Mouse (Mus musculus) CH12.LX (cell line): ENCODE data around the gene Ppm1a. TPM values are rescaled to one million over a fixed set of nuclear protein-coding genes. Genes with fewer than 3 reads are reported as not detected.

ENCODE experiments used
- DNase-seq: peaks from one replicate; pipeline ENCODE4 v3.0.0-alpha.2; 2013; ENCODE audit errors: extremely low read depth
- H3K27ac ChIP-seq: 2 replicates; pipeline ENCODE4 v1.5.1; 2012; ENCODE audit warnings: low read depth, mild to moderate bottlenecking, control low read depth, moderate library complexity; ENCODE audit not compliant: insufficient read depth
- H3K27me3 ChIP-seq: replicated peaks from 2 replicates; pipeline ENCODE3; 2012; ENCODE audit warnings: inconsistent platforms
- H3K36me3 ChIP-seq, 2 experiments: replicated peaks in 1 of 2; 2 replicates each; pipeline versions ENCODE3 to v1.6.1; 2012; ENCODE audit warnings: inconsistent platforms in 1 of 2, low read length in 1 of 2, mild to moderate bottlenecking in 1 of 2, mixed read lengths in 1 of 2, moderate library complexity in 1 of 2; ENCODE audit not compliant: control insufficient read depth in 1 of 2, insufficient read depth in 1 of 2
- H3K4me1 ChIP-seq, 2 experiments: 2 replicates each; pipeline ENCODE4 v1.6.1; 2012; ENCODE audit warnings: inconsistent platforms in 1 of 2, moderate library complexity in 1 of 2; ENCODE audit not compliant: insufficient read depth in 2 of 2, control insufficient read depth in 1 of 2
- H3K4me2 ChIP-seq: 2 replicates; pipeline ENCODE4 v1.6.1; 2012; ENCODE audit warnings: low read depth, mild to moderate bottlenecking, control low read depth; ENCODE audit not compliant: poor library complexity, insufficient read depth, severe bottlenecking
- H3K4me3 ChIP-seq, 3 experiments: fragments of 150-350 bp in 1 of 3; sonication (generic) in 1 of 3; replicated peaks in 1 of 3; 2 replicates each; pipeline versions ENCODE3 to v1.5.1; 2011 to 2012; ENCODE audit warnings: low read depth in 2 of 3, low read length in 2 of 3, mild to moderate bottlenecking in 2 of 3, moderate library complexity in 2 of 3, control low read depth in 1 of 3, improper control_type of control experiment in 1 of 3, inconsistent platforms in 1 of 3, mixed read lengths in 1 of 3; ENCODE audit not compliant: poor library complexity in 1 of 3
- H3K79me2 ChIP-seq: replicated peaks from 2 replicates; pipeline ENCODE4 v1.6.1; 2012; ENCODE audit warnings: mild to moderate bottlenecking, moderate library complexity; ENCODE audit not compliant: control insufficient read depth, poor library complexity, insufficient read depth, severe bottlenecking; ENCODE audit errors: extremely low read depth
- H3K9ac ChIP-seq: 2 replicates; pipeline ENCODE4 v1.6.1; 2012; ENCODE audit warnings: low read depth, mild to moderate bottlenecking, control low read depth, moderate library complexity; ENCODE audit not compliant: insufficient read depth
- H3K9me3 ChIP-seq: replicated peaks from 2 replicates; pipeline ENCODE3; 2012; ENCODE audit warnings: low read length, inconsistent platforms, mixed read lengths
- ELF1 ChIP-seq: IDR thresholded peaks from 2 replicates; pipeline ENCODE4 v1.6.1; 2014; ENCODE audit warnings: low read depth, mild to moderate bottlenecking, inconsistent platforms, low read length, improper control_type of control experiment
- ETS1 ChIP-seq: conservative IDR thresholded peaks from 2 replicates; pipeline ENCODE4 v1.6.1; 2012; ENCODE audit warnings: low read depth, mild to moderate bottlenecking, inconsistent platforms, low read length, improper control_type of control experiment, moderate library complexity
- IRF4 ChIP-seq: IDR thresholded peaks from 2 replicates; pipeline ENCODE4 v1.6.1; 2014; ENCODE audit warnings: low read depth, mild to moderate bottlenecking, inconsistent platforms, low read length, improper control_type of control experiment
- JUN ChIP-seq: IDR thresholded peaks from 2 replicates; pipeline ENCODE4 v1.6.1; 2011; ENCODE audit warnings: low read depth, mild to moderate bottlenecking, low read length, improper control_type of control experiment, moderate library complexity; ENCODE audit not compliant: insufficient read depth
- MAFK ChIP-seq: IDR thresholded peaks from 2 replicates; pipeline ENCODE4 v1.6.1; 2011; ENCODE audit warnings: low read length, improper control_type of control experiment; ENCODE audit not compliant: insufficient replicate concordance
- MEF2A ChIP-seq: IDR thresholded peaks from 2 replicates; pipeline ENCODE4 v1.6.1; 2014; ENCODE audit warnings: low read depth, mild to moderate bottlenecking, inconsistent platforms, low read length, improper control_type of control experiment, borderline replicate concordance
- MYC ChIP-seq: IDR thresholded peaks from 2 replicates; pipeline ENCODE4 v1.6.1; 2011; ENCODE audit warnings: low read depth, mild to moderate bottlenecking, improper control_type of control experiment, low read length
- NELFE ChIP-seq: IDR thresholded peaks from 2 replicates; pipeline ENCODE4 v1.6.1; 2011; ENCODE audit warnings: low read depth, low read length, improper control_type of control experiment
- RAD21 ChIP-seq: IDR thresholded peaks from 2 replicates; pipeline ENCODE4 v1.6.1; 2011; ENCODE audit warnings: low read depth, mild to moderate bottlenecking, low read length, improper control_type of control experiment, moderate library complexity
- TCF12 ChIP-seq: IDR thresholded peaks from 2 replicates; pipeline ENCODE4 v1.6.1; 2014; ENCODE audit warnings: low read depth, mild to moderate bottlenecking, inconsistent platforms, low read length, improper control_type of control experiment
- USF2 ChIP-seq: conservative IDR thresholded peaks from 2 replicates; pipeline ENCODE4 v1.6.1; 2011; ENCODE audit warnings: low read depth, low read length, improper control_type of control experiment
- dilution Hi-C: fragments of 300-500 bp; cut with MboI; formaldehyde crosslinking; loops from 2 replicates; pipeline ENCODE4 v1.14.3; 2020; ENCODE audit warnings: low sequenced_read_pairs; ENCODE audit not compliant: extremely low pct_unique_long_range_greater_than_20kb, extremely low pct_ligation_motif_present
- in situ Hi-C: fragments of 300-500 bp; cut with MboI; formaldehyde crosslinking; loops from 3 replicates; pipeline ENCODE4 v1.14.3; 2019; ENCODE audit warnings: low sequenced_read_pairs, low pct_ligation_motif_present, low pct_unique_long_range_greater_than_20kb, mixed read lengths
- polyA plus RNA-seq: library from polyadenylated mRNA; unstranded; fragments of >175 nt; gene quantifications from 2 replicates; pipeline ENCODE4 v1.2.1, GENCODE M21; 2012; ENCODE audit warnings: low read depth; ENCODE audit not compliant: insufficient read length
- total RNA-seq, 2 experiments: library from RNA; depleted of rRNA; stranded (reverse); fragments of 300-350 nt in 1 of 2; fragments of >200 nt in 1 of 2; gene quantifications; 2 replicates each; pipeline ENCODE4 v1.2.3; 2012 to 2014

The Ppm1a gene
- total and polyA plus RNA-seq, 3 experiments, result 78.8 to 112 (median 98.4) TPM

DNA sequence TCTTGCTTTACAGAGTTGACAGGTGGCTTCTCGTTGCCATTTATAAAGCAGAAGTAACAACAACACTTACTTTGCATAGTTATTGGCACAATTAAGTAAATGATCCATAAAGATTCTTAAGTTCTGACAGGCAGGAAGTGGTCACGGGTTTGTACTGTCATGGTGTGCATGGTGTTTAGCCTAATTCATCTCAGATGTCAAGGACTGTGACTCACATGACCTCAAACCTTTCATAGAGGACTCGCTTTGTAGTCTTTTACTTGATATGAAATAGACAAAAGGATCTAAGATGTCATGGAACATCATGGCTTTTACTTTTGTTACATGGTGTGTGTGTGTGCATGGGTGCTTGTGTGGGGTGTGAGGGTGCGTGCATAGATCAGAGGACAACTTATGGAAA lies 8.9 kb upstream of the Ppm1a start:
- Histone ChIP-seq H3K4me3 (no peak overlapping the region), H3K4me2 (no peak overlapping the region), H3K9me3 (no peaks in the 10 kb centered on the region), H3K9ac (no peak overlapping the region), H3K4me1 (no peaks in the 10 kb centered on the region), H3K36me3 (no peaks in the 10 kb centered on the region), H3K27me3 (no peaks in the 10 kb centered on the region), H3K79me2 (no peaks in the 10 kb centered on the region), H3K27ac (no peak overlapping the region)
- TF ChIP-seq RAD21 (no peak), ETS1 (no peak)
- in situ Hi-C loops, result no loop called here
- no peak for DNase-seq
- dilution Hi-C loops, result no loop called here

DNA sequence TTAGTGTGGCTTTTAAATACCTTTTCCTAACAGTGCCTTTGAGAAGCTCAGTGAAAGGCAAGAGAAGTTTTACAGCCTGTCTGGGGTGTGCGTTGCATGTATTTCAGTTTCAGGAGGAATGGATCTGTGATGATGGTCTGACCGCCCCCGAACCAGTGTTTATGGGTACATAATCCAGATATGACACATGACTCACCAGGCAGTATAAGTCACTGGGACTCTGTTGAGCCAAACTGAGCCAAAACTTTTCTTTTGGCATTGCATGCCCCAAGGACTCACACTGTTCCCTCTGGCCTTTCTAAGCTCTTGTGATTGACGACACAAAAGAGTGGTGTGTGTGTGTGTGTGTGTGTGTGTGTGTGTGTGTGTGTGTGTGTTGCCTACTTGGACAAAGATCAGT lies 8.4 kb upstream of the Ppm1a start:
- in situ Hi-C loops, result no loop called here
- dilution Hi-C loops, result no loop called here
- H3K27me3 ChIP-seq, result no peaks in the 10 kb centered on the region
- no peak overlapping the region for H3K27ac ChIP-seq
- no peak overlapping the region for H3K9ac ChIP-seq
- TF ChIP-seq IRF4 (no peak), ELF1 (no peak), JUN (no peak), MYC (no peak), MAFK (no peak), NELFE (no peak), MEF2A (no peak), USF2 (no peak), TCF12 (no peak)
- DNase-seq, result no peak
- no peak overlapping the region for H3K4me2 ChIP-seq
- H3K4me1 ChIP-seq, result no peaks in the 10 kb centered on the region
- no peaks in the 10 kb centered on the region for H3K9me3 ChIP-seq
- no peaks in the 10 kb centered on the region for H3K79me2 ChIP-seq
- H3K36me3 ChIP-seq, result no peaks in the 10 kb centered on the region
- no peak overlapping the region for H3K4me3 ChIP-seq

DNA sequence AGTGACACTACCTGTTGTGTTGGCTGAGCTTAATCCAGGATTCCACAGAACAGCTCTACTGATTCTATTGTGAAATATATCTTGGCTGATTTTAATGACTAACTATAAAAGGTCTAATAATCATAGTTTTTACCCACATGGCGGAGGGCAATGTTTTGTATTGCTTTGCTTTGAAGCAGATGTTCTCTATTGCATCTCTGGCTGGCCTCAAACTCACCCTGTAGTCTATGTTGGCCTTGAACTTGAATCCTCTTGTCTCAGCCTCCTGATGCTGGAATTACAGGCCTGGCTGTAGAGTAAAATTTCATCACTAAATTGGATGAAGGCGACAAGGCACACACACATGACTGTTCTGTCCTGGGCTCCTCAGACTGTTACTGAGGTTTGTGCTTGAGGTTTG lies 7.8 kb upstream of the Ppm1a start:
- in situ Hi-C loops (no loop called here), dilution Hi-C loops (no loop called here)
- no peaks in the 10 kb centered on the region for H3K79me2 ChIP-seq
- H3K27me3 ChIP-seq, result no peaks in the 10 kb centered on the region
- no peaks in the 10 kb centered on the region for H3K9me3 ChIP-seq
- H3K4me2 ChIP-seq, result no peak overlapping the region
- H3K4me3 ChIP-seq, result no peak overlapping the region
- no peak overlapping the region for H3K9ac ChIP-seq
- TF ChIP-seq NELFE (no peak), USF2 (no peak)
- no peak overlapping the region for H3K27ac ChIP-seq
- no peak for DNase-seq
- H3K36me3 ChIP-seq, result no peaks in the 10 kb centered on the region
- H3K4me1 ChIP-seq, result no peaks in the 10 kb centered on the region
